Mouse (Mus musculus) stomach, embryonic 15.5 days (tissue): Measurements from ENCODE around the gene Gm4491. TPM values are rescaled to one million over a fixed set of nuclear protein-coding genes. Genes with fewer than 3 reads are reported as not detected.
"Not testable (repeated sequence)": the region's sequence is repeated elsewhere in the genome, so short reads cannot be mapped to it uniquely, and the experiment has no call there.

Experiments
- ATAC-seq: fragments of 200-750 bp; cut with Nextera tagmentation; 2 replicates; pipeline ENCODE4 v1.8.0; 2017; ENCODE audit warnings: low read depth, moderate number of reproducible peaks, moderate TSS enrichment; ENCODE audit not compliant: insufficient read depth, low FRiP score
- H3K27ac ChIP-seq: fragments of 300-500 bp; sonication (generic); 2 replicates; pipeline ENCODE4 v1.5.1; 2015; ENCODE audit warnings: mild to moderate bottlenecking, inconsistent platforms
- H3K27me3 ChIP-seq: fragments of 300-500 bp; sonication (generic); replicated peaks from 2 replicates; pipeline ENCODE4 v1.6.1; 2015; ENCODE audit warnings: inconsistent platforms
- H3K36me3 ChIP-seq: fragments of 300-500 bp; sonication (generic); 2 replicates; pipeline ENCODE4 v1.6.1; 2015; ENCODE audit warnings: inconsistent platforms
- H3K4me1 ChIP-seq: fragments of 300-500 bp; sonication (generic); 2 replicates; pipeline ENCODE4 v1.6.1; 2015; ENCODE audit warnings: inconsistent platforms
- H3K4me2 ChIP-seq: fragments of 300-500 bp; sonication (generic); 2 replicates; pipeline ENCODE4 v1.6.1; 2015; ENCODE audit warnings: mild to moderate bottlenecking, inconsistent platforms
- H3K4me3 ChIP-seq: fragments of 300-500 bp; sonication (generic); replicated peaks from 2 replicates; pipeline ENCODE4 v1.5.1; 2015; ENCODE audit warnings: inconsistent platforms
- H3K9ac ChIP-seq: fragments of 300-500 bp; sonication (generic); 2 replicates; pipeline ENCODE4 v1.6.1; 2015; ENCODE audit warnings: inconsistent platforms
- H3K9me3 ChIP-seq: fragments of 300-500 bp; sonication (generic); 2 replicates; pipeline ENCODE4 v1.6.1; 2016; ENCODE audit warnings: inconsistent platforms
- WGBS: fragments of 180-500 bp; shearing (Covaris S2); methylation state at CpG from one replicate; pipeline ENCODE4 v1.1.7; 2015; 5-methylcytosine and 5-hydroxymethylcytosine counted together
- polyA plus RNA-seq: library from polyadenylated mRNA; unstranded; fragments of >200 nt; fragmentation: Nextera tagmentation; extraction: Ambion mirVana; gene quantifications from 2 replicates; pipeline ENCODE4 v1.2.1, GENCODE M21; 2015

Gm4491 gene
- polyA plus RNA-seq, 1 experiment from 2014 or later: not detected

DNA sequence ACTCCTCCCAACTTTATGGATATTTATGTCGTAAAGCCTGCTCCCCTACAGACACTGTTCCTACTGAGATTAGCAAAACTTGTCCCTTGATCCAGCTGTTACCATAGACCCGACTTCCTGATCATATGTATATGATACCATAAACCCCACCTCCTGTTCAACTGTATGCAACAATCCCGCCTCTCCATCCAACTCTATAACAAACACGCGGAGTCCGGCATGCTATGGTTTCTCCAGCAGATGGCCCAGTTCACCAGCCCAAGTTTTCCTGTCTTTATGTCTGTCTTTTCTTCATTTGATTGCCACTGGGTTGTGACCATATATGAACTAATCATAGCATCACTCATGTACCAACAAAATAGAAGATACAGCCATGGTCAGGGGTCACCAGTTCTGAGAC lies 40.1 kb downstream of the Gm4491 start:
- Histone ChIP-seq H3K9ac (no peak overlapping the region), H3K27ac (no peak overlapping the region), H3K4me3 (no peak overlapping the region), H3K27me3 (no peaks in the 10 kb centered on the region), H3K9me3 (no peaks in the 10 kb centered on the region), H3K4me2 (no peak overlapping the region), H3K4me1 (no peaks in the 10 kb centered on the region), H3K36me3 (no peaks in the 10 kb centered on the region)
- 80% methylated on average over 6 of the region's 6 CpGs for WGBS
- no peak for ATAC-seq

DNA sequence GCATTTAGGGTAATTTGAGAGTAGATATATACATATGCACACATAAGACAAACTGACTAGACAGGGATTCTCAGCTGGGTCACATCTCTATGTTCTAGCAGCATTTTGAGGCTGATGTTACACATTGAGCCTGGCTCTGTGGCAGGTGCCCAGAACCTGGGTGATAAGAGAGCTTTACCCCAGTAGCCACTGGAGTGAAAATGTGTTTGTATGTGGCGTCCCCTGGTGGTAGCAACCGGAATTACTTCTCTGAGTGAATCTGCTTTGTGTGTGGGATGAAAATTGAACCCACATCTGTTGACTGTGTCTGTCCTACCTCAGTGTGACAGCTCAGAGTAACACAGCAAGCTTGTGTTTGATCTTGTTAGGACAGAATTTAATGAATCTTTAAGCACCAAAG lies 45.8 kb downstream of the Gm4491 start:
- not testable (repeated sequence) for H3K4me1 ChIP-seq, ATAC-seq, H3K27ac ChIP-seq, H3K4me3 ChIP-seq, H3K27me3 ChIP-seq, H3K9ac ChIP-seq, H3K4me2 ChIP-seq, H3K9me3 ChIP-seq, H3K36me3 ChIP-seq
- WGBS: 4% methylated on average over 2 of the region's 2 CpGs

DNA sequence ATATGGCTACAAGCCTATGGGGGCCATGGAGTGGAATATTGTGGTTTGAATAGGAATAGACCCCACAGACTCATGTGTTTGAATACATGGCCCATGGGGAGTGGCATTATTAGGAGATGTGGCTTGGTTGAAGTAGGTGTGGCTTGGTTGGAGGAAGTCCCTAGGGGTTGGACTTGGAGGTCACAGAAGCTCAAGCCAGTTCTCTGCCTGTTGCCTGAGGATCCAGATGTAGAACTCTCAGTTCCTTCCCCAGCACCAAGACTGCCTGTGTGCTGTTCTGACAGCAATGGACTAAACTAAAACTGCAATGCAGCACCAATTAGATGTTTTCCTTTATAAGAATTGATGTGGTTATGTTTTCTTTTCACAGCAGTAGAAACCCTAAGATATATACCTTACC lies 49.6 kb downstream of the Gm4491 start:
- ATAC-seq: no peak
- H3K27me3 ChIP-seq: no peaks in the 10 kb centered on the region
- H3K9me3 ChIP-seq: no peaks in the 10 kb centered on the region
- no peak overlapping the region for H3K4me2 ChIP-seq
- H3K27ac ChIP-seq: no peak overlapping the region
- no peaks in the 10 kb centered on the region for H3K36me3 ChIP-seq
- no peaks in the 10 kb centered on the region for H3K4me1 ChIP-seq
- no peak overlapping the region for H3K9ac ChIP-seq
- H3K4me3 ChIP-seq: no peak overlapping the region

Other genes starting within 250 kb of the Gm4491 start
- gene Zmym2, start 229.2 kb downstream of the Gm4491 start, polyA plus RNA-seq: 33.1 and 36.5 TPM in 2 replicates
- gene Gja3, start 57.8 kb downstream of the Gm4491 start, polyA plus RNA-seq: 0.53 and 1.2 TPM in 2 replicates
- gene Gjb2, start 11.2 kb downstream of the Gm4491 start, polyA plus RNA-seq: 13.3 and 19.9 TPM in 2 replicates
- 2.5 and 5.3 TPM in 2 replicates for gene Gjb6, start 17.7 kb upstream of the Gm4491 start, polyA plus RNA-seq